Mouse (Mus musculus) CD4-positive, CD25-positive, alpha-beta regulatory T cell (primary cell): Measurements from ENCODE around the gene Vtn. TPM values are rescaled to one million over a fixed set of nuclear protein-coding genes. Genes with fewer than 3 reads are reported as not detected.

ENCODE experiments used
- polyA plus RNA-seq: library from polyadenylated mRNA; unstranded; fragments of 100-300 nt; shearing (Covaris generic); gene quantifications from one replicate; pipeline ENCODE4 v1.2.1, GENCODE M21; 2017

Vtn gene
- not detected for polyA plus RNA-seq

GRCm38 (mm10) chr11:78499004-78499403 is at the start of gene Vtn:
Vtn (plus strand) TSS chr11:78499091.

GRCm38 (mm10) chr11:78465568-78466180 is 33.2 kb upstream of the Vtn start, which contains the start of gene Slc46a1:
Slc46a1 (plus strand) TSS chr11:78465697.

GRCm38 (mm10) chr11:78497544-78498522 is 1.1 kb upstream of the Vtn start, which contains the start of gene Sarm1:
Sarm1 (minus strand) TSS chr11:78497754.

GRCm38 (mm10) chr11:78502909-78503650 is 4.2 kb downstream of the Vtn start, which contains the start of gene Sebox:
Sebox (plus strand) TSS chr11:78503447.

GRCm38 (mm10) chr11:78512025-78512957 is 13.4 kb downstream of the Vtn start, which contains the start of the genes Tmem199 and Poldip2:
Tmem199 (minus strand) TSS chr11:78512172.
Poldip2 (plus strand) TSS chr11:78512193.

GRCm38 (mm10) chr11:78536080-78536689 is 37.3 kb downstream of the Vtn start, which contains the start of the genes Tnfaip1 and Ift20:
Tnfaip1 (minus strand) TSS chr11:78536332.
Ift20 (plus strand) TSS chr11:78536361.

GRCm38 (mm10) chr11:78550168-78551058 is 51.5 kb downstream of the Vtn start, which contains the start of gene Tmem97:
Tmem97 (minus strand) TSS chr11:78550777.

Other genes with a start within 250 kb of the Vtn start
- gene 2610507B11Rik, start 237.3 kb upstream of the Vtn start, polyA plus RNA-seq = 81.4 TPM
- gene BC030499, start 208.2 kb upstream of the Vtn start, polyA plus RNA-seq = 0.38 TPM
- gene Spag5, start 197.6 kb upstream of the Vtn start, polyA plus RNA-seq = 1.9 TPM
- 5.9 TPM for gene Aldoc, start 176.1 kb upstream of the Vtn start, polyA plus RNA-seq
- gene Pigs, start 170.7 kb upstream of the Vtn start, polyA plus RNA-seq = 114 TPM
- gene Unc119, start 155.6 kb upstream of the Vtn start, polyA plus RNA-seq = 59.7 TPM
- gene Foxn1, start 112.5 kb upstream of the Vtn start, polyA plus RNA-seq = not detected
- not detected for gene Slc13a2, start 76.9 kb upstream of the Vtn start, polyA plus RNA-seq
- 2.3 TPM for gene Slc46a1, start 33.4 kb upstream of the Vtn start, polyA plus RNA-seq
- 3.3 TPM for gene Sarm1, start 1.3 kb upstream of the Vtn start, polyA plus RNA-seq
- not detected for gene Sebox, start 4.4 kb downstream of the Vtn start, polyA plus RNA-seq
- gene Tmem199, start 13.1 kb downstream of the Vtn start, polyA plus RNA-seq = 45.8 TPM
- gene Poldip2, start 13.1 kb downstream of the Vtn start, polyA plus RNA-seq = 50.0 TPM
- 16.3 TPM for gene Tnfaip1, start 37.2 kb downstream of the Vtn start, polyA plus RNA-seq
- gene Ift20, start 37.3 kb downstream of the Vtn start, polyA plus RNA-seq = 116 TPM
- 11.9 TPM for gene Tmem97, start 51.7 kb downstream of the Vtn start, polyA plus RNA-seq
- gene Nlk, start 198.3 kb downstream of the Vtn start, polyA plus RNA-seq = 13.8 TPM